ENCODE assay signal across 9 mouse cellular contexts in genomic region chr10:100742065-100742464, GRCm38 (mm10).
A peak's percentile ranks its signal among the peaks of the same experiment; 100 is the strongest.
DNase-seq lines count a peak whose midpoint lies in the region; ATAC-seq and TF ChIP-seq lines count a peak whose summit lies in the region.
"Had no signal": no experiment of that assay in that cellular context is flagged by ENCODE, and none has a peak within 500 bp of the region (broad histone marks: within the 10 kb centered on the region; RNA-seq: fewer than 3 reads in every experiment).

No protein-coding gene starts in this region.

- WGBS in intestine, postnatal 0 days: 7% methylated on average over 7 of the region's 7 CpGs
- 10% methylated on average over 7 of the region's 7 CpGs for WGBS in intestine, embryonic 16.5 days
- 12% methylated on average over 7 of the region's 7 CpGs for WGBS in kidney, embryonic 14.5 days
- 6% methylated on average over 7 of the region's 7 CpGs for WGBS in limb, embryonic 14.5 days

- TF ChIP-seq CTCF in intestine, postnatal 0 days (IDR thresholded peaks at IDR 0.05; ENCODE audit: low read depth): peak; percentile 88

- H3K4me2 ChIP-seq in intestine, postnatal 0 days (replicated peaks; ENCODE audit: low read depth): peak overlapping the region; percentile 30; the same call in 1 of the 2 replicates
- no peak overlapping the region for H3K4me2 ChIP-seq in intestine, embryonic 16.5 days (ENCODE audit: low read depth, low read length)
- H3K4me2 ChIP-seq in kidney, embryonic 14.5 days (replicated peaks; ENCODE audit: low read depth, low read length): no peak overlapping the region
- 0 out of 2 replicates have a peak overlapping the region, but pooled peaks have one; percentile 23 for H3K4me2 ChIP-seq in limb, embryonic 14.5 days (replicated peaks; ENCODE audit: low read depth, low read length, severe bottlenecking)
- H3K4me2 ChIP-seq: embryonic facial prominence, embryonic 12.5 days had no signal

- H3K4me1 ChIP-seq in intestine, postnatal 0 days (replicated peaks; ENCODE audit: control insufficient read depth, insufficient read depth, low read length): no peaks in the 10 kb centered on the region
- H3K4me1 ChIP-seq in intestine, embryonic 16.5 days (ENCODE audit: control insufficient read depth, insufficient read depth, low read length): no peaks in the 10 kb centered on the region
- no peaks in the 10 kb centered on the region for H3K4me1 ChIP-seq in kidney, embryonic 14.5 days (ENCODE audit: control insufficient read depth, insufficient read depth, low read length)
- no peaks in the 10 kb centered on the region for H3K4me1 ChIP-seq in limb, embryonic 14.5 days (ENCODE audit: control insufficient read depth, insufficient read depth, low read length)
- H3K4me1 ChIP-seq: embryonic facial prominence, embryonic 12.5 days had no signal

- no peaks in the 10 kb centered on the region for H3K9me3 ChIP-seq in intestine, postnatal 0 days (ENCODE audit: control insufficient read depth)
- H3K9me3 ChIP-seq in intestine, embryonic 16.5 days (ENCODE audit: control insufficient read depth, low read length): no peaks in the 10 kb centered on the region
- no peaks in the 10 kb centered on the region for H3K9me3 ChIP-seq in kidney, embryonic 14.5 days (ENCODE audit: control insufficient read depth, low read length)
- H3K9me3 ChIP-seq in limb, embryonic 14.5 days (ENCODE audit: control insufficient read depth, low read length): no peaks in the 10 kb centered on the region
- H3K9me3 ChIP-seq: embryonic facial prominence, embryonic 12.5 days had no signal

- no peak for ATAC-seq in intestine, postnatal 0 days
- no peak for ATAC-seq in intestine, embryonic 16.5 days
- 0 out of 2 replicates have a peak, but pooled peaks have one; percentile 46 for ATAC-seq in kidney, embryonic 14.5 days (ENCODE audit: low FRiP score, low TSS enrichment)
- ATAC-seq in limb, embryonic 14.5 days (ENCODE audit: low FRiP score, low read depth): peak; percentile 62

- no peak overlapping the region for H3K27ac ChIP-seq in intestine, postnatal 0 days (ENCODE audit: low read depth, low read length)
- H3K27ac ChIP-seq in intestine, embryonic 16.5 days (ENCODE audit: low read length): no peak overlapping the region
- no peak overlapping the region for H3K27ac ChIP-seq in kidney, embryonic 14.5 days (ENCODE audit: low read depth, low read length)
- H3K27ac ChIP-seq in limb, embryonic 14.5 days (replicated peaks; ENCODE audit: low read depth, low read length): no peak overlapping the region
- H3K27ac ChIP-seq: embryonic facial prominence, embryonic 12.5 days had no signal

- H3K4me3 ChIP-seq in intestine, postnatal 0 days (ENCODE audit: low read depth, low read length): no peak overlapping the region
- H3K4me3 ChIP-seq in intestine, embryonic 16.5 days (ENCODE audit: low read length): no peak overlapping the region
- no peak overlapping the region for H3K4me3 ChIP-seq in kidney, embryonic 14.5 days (ENCODE audit: low read length)
- no peak overlapping the region; the same call in 1 of the 2 replicates for H3K4me3 ChIP-seq in limb, embryonic 14.5 days (replicated peaks; ENCODE audit: low read length)
- H3K4me3 ChIP-seq: embryonic facial prominence, embryonic 12.5 days had no signal

- no peak overlapping the region for H3K9ac ChIP-seq in intestine, postnatal 0 days (ENCODE audit: low read depth, low read length)
- no peak overlapping the region for H3K9ac ChIP-seq in intestine, embryonic 16.5 days (ENCODE audit: low read depth, low read length)
- H3K9ac ChIP-seq in kidney, embryonic 14.5 days (ENCODE audit: low read depth, low read length): no peak overlapping the region
- H3K9ac ChIP-seq in limb, embryonic 14.5 days (ENCODE audit: low read depth, low read length, severe bottlenecking): no peak overlapping the region
- H3K9ac ChIP-seq: embryonic facial prominence, embryonic 12.5 days had no signal

- TF ChIP-seq POLR2A in limb, embryonic 14.5 days (IDR thresholded peaks at IDR 0.05; ENCODE audit: borderline replicate concordance, extremely low read depth, insufficient read depth, insufficient read length): no peak

- no peaks in the 10 kb centered on the region for H3K27me3 ChIP-seq in intestine, postnatal 0 days (replicated peaks; ENCODE audit: control insufficient read depth, insufficient read depth, low read length)
- H3K27me3 ChIP-seq in intestine, embryonic 16.5 days (replicated peaks; ENCODE audit: control insufficient read depth, insufficient read depth, low read length): no peaks in the 10 kb centered on the region
- no peaks in the 10 kb centered on the region for H3K27me3 ChIP-seq in kidney, embryonic 14.5 days (ENCODE audit: control insufficient read depth, insufficient read depth, low read length)
- no peaks in the 10 kb centered on the region for H3K27me3 ChIP-seq in limb, embryonic 14.5 days (ENCODE audit: control insufficient read depth, insufficient read depth, low read length)
- H3K27me3 ChIP-seq: embryonic facial prominence, embryonic 12.5 days had no signal

- no peaks in the 10 kb centered on the region for H3K36me3 ChIP-seq in intestine, postnatal 0 days (ENCODE audit: control insufficient read depth, insufficient read depth)
- H3K36me3 ChIP-seq in intestine, embryonic 16.5 days (ENCODE audit: control insufficient read depth, insufficient read depth, low read length): no peaks in the 10 kb centered on the region
- H3K36me3 ChIP-seq in kidney, embryonic 14.5 days (ENCODE audit: control insufficient read depth, insufficient read depth, low read length): no peaks in the 10 kb centered on the region
- no peaks in the 10 kb centered on the region for H3K36me3 ChIP-seq in limb, embryonic 14.5 days (ENCODE audit: control insufficient read depth, insufficient read depth, low read length)
- H3K36me3 ChIP-seq: embryonic facial prominence, embryonic 12.5 days had no signal

- DNase-seq in cerebellum, adult 8-10 months: peak; percentile 32
- DNase-seq in frontal cortex, postnatal 14 days (ENCODE audit: low spot score in 2 of 2): peak; percentile 38 to 81
- DNase-seq in limb, embryonic 14.5 days (ENCODE audit: low spot score): peak; percentile 90
- DNase-seq in natural killer cell, adult 2 months (ENCODE audit: low spot score in 2 of 2): peak; percentile 23 to 64
- peak; percentile 39 for DNase-seq in telencephalon, adult 2 months (ENCODE audit: low read depth, low spot score)

Comparison
In these comparisons a context has a peak if more than half of its experiments do, and no peak if none do; other contexts are left out.
1. H3K4me2 ChIP-seq: peak in intestine, postnatal 0 days (single experiment) and limb, embryonic 14.5 days (single experiment); none in intestine, embryonic 16.5 days (single experiment) and kidney, embryonic 14.5 days (single experiment).
2. ATAC-seq: peak in kidney, embryonic 14.5 days (single experiment) and limb, embryonic 14.5 days (single experiment); none in intestine, postnatal 0 days (single experiment) and intestine, embryonic 16.5 days (single experiment).
3. DNase-seq: peak in every context shown above with its lines; median percentile 90 in limb, embryonic 14.5 days; 60 in frontal cortex, postnatal 14 days; 44 in natural killer cell, adult 2 months; 39 in telencephalon, adult 2 months; 32 in cerebellum, adult 8-10 months.